Mouse (Mus musculus) kidney, adult 11 months (tissue): ENCODE results near the gene Aven.

Experiments used
- DNase-seq: peaks from one replicate; pipeline ENCODE4 v3.0.0; 2022

Aven gene

GRCm38 (mm10) chr2:112490483-112491196 lies 2.1 kb upstream of the Aven start:
- DNase-seq = no peak

GRCm38 (mm10) chr2:112491629-112492028 lies 1.1 kb upstream of the Aven start:
- DNase-seq = no peak

- DNase-seq = no peak
Observed at GRCm38 (mm10) chr2:112492431-112492855, 321 bp upstream of the Aven start.

- DNase-seq = no peak
Observed at GRCm38 (mm10) chr2:112493539-112494260, 936 bp downstream of the Aven start.

GRCm38 (mm10) chr2:112497851-112498250 lies 5.1 kb downstream of the Aven start:
- DNase-seq = peak; percentile 54

GRCm38 (mm10) chr2:112501209-112501608 lies 8.4 kb downstream of the Aven start:
- peak; percentile 64 for DNase-seq

- DNase-seq = no peak
Observed at GRCm38 (mm10) chr2:112503978-112504377, 11.2 kb downstream of the Aven start.

- no peak for DNase-seq
Observed at GRCm38 (mm10) chr2:112506841-112507435, 14.2 kb downstream of the Aven start.

- DNase-seq = no peak
Observed at GRCm38 (mm10) chr2:112507444-112507843, 14.7 kb downstream of the Aven start.

- DNase-seq = no peak
Observed at GRCm38 (mm10) chr2:112510140-112510539, 17.4 kb downstream of the Aven start.

- no peak for DNase-seq
Observed at GRCm38 (mm10) chr2:112513036-112513435, 20.3 kb downstream of the Aven start.

GRCm38 (mm10) chr2:112516728-112517127 lies 24.0 kb downstream of the Aven start:
- no peak for DNase-seq

GRCm38 (mm10) chr2:112517218-112517617 lies 24.5 kb downstream of the Aven start:
- DNase-seq = no peak

GRCm38 (mm10) chr2:112518541-112518940 lies 25.8 kb downstream of the Aven start:
- DNase-seq = no peak

GRCm38 (mm10) chr2:112520526-112521482 lies 28.0 kb downstream of the Aven start:
- no peak for DNase-seq

GRCm38 (mm10) chr2:112526933-112527332 lies 34.2 kb downstream of the Aven start:
- no peak for DNase-seq

GRCm38 (mm10) chr2:112532812-112533496 lies 40.2 kb downstream of the Aven start:
- DNase-seq = no peak

- DNase-seq = no peak
Observed at GRCm38 (mm10) chr2:112534677-112535222, 42.0 kb downstream of the Aven start.

GRCm38 (mm10) chr2:112538783-112539182 lies 46.0 kb downstream of the Aven start:
- DNase-seq = no peak

GRCm38 (mm10) chr2:112541695-112542285 lies 49.0 kb downstream of the Aven start:
- DNase-seq = no peak

GRCm38 (mm10) chr2:112556527-112556926 lies 63.8 kb downstream of the Aven start:
- no peak for DNase-seq
